Mouse (Mus musculus): Measurements from ENCODE around the gene Smc1a.
"Not testable (repeated sequence)": the region's sequence is repeated elsewhere in the genome, so short reads cannot be mapped to it uniquely, and the experiment has no call there.

Gene Smc1a

DNA sequence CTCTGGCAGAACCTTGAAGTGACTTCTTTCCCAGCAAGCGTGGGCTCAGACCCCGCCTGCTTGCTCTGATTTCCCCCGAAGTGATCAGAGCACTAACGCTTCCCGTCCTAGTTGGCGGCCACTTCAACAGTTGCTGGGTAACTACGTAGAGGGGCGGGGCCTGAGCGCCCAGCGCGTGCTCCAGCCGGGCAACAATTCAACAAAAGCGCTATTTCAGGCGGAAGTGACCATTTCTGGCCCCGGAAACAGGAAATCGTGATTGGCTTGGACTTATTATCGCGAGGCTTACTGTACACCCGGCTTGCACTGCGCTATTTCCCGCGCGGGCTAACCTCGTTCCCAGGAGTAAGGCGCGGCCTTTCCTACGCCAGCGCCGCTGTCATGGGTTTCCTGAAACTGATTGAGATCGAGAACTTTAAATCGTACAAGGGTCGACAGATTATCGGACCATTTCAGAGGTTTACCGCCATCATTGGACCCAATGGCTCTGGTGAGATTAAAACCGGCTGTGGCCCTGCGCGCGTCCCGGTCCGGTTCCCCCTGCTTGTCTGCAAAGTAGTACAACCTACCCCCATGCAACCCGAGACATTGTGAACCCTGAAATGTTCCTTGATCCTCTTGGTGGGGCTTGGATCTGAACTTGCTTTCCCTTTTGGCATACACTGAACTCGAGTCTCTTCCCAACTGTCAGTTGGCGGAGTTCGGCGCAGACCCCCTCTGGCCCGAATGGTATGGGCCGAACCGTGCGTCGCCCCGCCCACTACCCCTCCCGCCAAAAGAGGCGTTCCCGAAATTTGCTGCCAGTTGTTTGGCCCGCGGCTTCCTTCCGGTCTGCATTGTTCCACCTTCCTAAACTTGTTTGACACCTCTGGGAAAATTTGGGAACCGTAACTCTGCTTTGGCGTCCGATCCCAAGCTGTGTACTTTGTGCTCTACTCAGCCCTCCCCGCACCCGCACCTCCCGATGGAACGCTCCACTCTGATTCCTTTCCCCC, at the start of gene Smc1a, which contains the start of gene Ribc1:
Gene Smc1a, plus strand, starts transcription at position 278 of the 995 bp plus-strand sequence.
Gene Ribc1, minus strand, starts transcription at position 145 of the 995 bp plus-strand sequence.
- peak; percentile 61 to 87 for DNase-seq (ENCODE audit: low spot score in 2 of 2)

GRCm38 (mm10) chrX:151999006-151999710, 17.1 kb upstream of the Smc1a start:
- DNase-seq (ENCODE audit: low spot score in 2 of 2) = no peak

- DNase-seq (ENCODE audit: low spot score in 2 of 2) = no peak
Observed at GRCm38 (mm10) chrX:152001182-152001684, 15.0 kb upstream of the Smc1a start.

GRCm38 (mm10) chrX:152001737-152002710, 14.2 kb upstream of the Smc1a start, which contains the start of gene Hsd17b10:
Hsd17b10 (plus strand) TSS chrX:152001845.
- peak; percentile 47 to 76 for DNase-seq (ENCODE audit: low spot score in 2 of 2)

GRCm38 (mm10) chrX:152002865-152003264, 13.4 kb upstream of the Smc1a start:
- DNase-seq (ENCODE audit: low spot score in 2 of 2) = no peak

DNA sequence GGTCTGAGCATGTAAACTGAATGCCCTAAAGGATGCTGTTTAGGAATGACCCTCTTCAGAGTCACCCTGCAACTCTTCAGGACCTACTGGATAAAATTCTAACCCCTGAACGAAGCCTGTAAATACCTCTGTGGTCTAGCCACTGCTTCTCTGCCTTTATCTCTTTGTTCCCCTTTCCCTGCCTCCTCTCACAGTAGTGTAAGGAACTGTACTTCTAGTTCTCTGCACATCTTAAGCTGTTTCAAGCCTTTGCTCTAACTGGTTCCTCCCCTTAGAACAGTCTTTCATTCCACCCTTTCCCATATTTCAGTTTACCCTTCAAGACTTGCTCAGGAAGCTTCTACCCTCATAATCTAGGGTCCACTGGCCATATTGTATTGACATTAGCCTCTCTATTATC, 8.4 kb upstream of the Smc1a start:
- DNase-seq (ENCODE audit: low spot score in 2 of 2) = no peak

GRCm38 (mm10) chrX:152015752-152016150, 477 bp upstream of the Smc1a start:
- no peak for DNase-seq (ENCODE audit: low spot score in 2 of 2)

DNA sequence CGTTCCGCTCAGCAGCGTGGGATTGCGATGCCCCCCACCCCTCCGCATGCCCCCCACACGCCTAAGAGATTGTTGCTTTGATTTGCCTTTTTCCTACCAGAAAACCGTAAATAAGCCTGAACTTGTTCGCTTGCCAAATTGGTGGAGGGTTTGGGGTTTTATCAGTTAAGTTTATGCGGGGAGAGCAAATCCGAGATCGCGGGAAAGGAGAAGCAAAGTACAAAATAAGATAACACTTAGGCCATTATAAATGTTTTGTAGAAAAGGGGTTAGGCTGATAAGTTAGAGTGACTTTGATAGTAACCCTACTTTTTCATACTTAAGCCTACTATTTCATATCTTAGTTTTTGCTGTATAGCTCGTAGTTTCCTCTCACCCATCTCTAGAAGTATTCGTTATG, 958 bp downstream of the Smc1a start:
- no peak for DNase-seq (ENCODE audit: low spot score in 2 of 2)

GRCm38 (mm10) chrX:152019294-152019693, 3.1 kb downstream of the Smc1a start:
- DNase-seq (ENCODE audit: low spot score in 2 of 2) = no peak

DNA sequence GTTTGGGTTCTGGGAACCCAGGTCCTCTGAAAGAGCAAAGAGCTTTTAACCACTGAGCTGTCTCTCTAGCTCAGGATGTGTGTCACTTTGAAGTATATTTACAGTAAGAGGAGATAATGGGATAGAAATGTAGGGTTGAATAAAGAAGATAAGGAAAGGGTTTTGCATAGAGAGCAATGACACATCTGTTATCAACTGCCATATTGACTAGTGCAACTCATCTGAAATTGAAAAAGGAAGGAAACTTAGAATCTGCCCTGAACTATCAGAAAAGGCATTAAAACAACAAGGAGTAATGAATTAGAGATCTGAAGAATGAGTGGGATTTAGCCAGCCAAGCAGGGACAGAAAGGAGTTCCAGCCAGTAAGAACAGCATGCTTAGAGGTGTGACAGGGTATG, 23.6 kb downstream of the Smc1a start:
- no peak for DNase-seq (ENCODE audit: low spot score in 2 of 2)

DNA sequence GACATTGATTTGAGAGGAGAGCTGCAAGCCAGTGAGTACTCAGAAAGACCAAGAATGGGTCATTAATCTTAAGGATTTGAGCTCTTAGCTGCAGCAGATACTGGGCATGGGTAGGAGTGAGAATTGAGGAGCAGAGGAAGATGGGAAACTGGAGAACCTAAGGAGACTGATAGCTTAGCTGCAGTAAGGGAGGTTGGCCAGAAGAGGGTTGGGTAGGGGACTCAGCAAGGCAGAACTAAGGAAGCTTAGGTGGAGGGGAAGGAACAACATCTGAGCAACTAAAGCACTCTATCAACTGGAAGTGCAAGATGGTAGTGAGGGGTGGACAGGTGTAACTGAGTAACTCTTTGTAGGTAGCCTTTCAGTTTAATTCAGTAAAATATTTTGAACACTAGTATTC, 31.0 kb downstream of the Smc1a start:
- no peak for DNase-seq (ENCODE audit: low spot score in 2 of 2)

DNA sequence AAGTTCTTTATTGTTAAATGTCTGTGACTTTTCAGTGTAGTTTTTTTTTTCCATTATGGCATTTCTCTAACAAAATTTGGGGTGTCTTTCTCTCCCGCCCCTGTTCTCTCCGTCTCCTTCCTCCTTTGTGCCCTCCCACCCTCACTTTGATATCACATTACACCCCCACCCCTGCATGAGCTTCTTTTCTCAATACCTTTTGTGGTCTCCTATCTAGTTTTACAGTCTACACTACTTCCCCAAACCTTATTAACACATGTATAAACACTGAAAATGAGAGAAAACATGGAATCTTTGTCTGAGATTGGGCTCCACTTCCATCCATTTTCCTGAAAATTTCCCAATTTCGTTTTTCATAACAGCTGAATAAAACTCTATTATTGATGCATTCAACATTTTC, 36.3 kb downstream of the Smc1a start:
- DNase-seq (ENCODE audit: low spot score in 2 of 2) = no peak

DNA sequence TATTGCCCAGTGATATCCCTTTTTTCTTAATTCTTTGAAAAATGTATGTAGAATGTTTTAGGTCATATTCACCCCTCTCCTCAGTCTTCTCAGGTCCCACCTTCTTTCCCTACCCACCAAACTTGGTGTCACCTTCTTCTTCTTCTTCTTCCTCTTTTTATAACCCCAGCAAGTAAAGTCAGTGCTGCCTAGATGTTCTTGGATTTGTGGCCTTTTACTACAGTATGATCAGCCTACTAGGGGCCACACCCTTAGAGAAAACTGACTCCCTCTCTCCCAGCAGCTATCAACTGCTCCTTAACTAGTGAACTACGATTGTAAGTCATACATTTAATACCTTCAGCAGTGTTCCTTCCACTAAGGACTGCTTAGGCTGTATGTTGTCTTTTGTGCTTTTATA, 37.9 kb downstream of the Smc1a start:
- no peak for DNase-seq (ENCODE audit: low spot score in 2 of 2)

DNA sequence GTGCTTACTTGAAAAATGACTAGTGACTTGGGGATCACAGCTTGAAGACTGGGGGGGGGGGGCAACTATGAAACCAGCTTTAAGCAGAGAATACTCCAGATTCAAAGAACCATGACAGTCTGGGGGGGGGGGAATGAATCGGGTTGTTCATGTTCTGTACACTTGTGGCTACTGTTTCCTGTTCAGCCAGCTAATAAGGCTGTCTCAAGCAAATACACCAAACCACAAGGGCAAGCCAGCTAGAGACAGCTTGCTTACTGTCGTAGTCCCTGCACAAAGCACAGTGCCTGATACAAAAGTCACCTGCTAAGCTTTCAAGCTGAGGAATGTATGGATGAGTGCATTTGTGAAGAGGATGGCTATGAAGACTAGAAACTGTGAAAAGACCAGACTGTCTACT, 49.4 kb downstream of the Smc1a start:
- DNase-seq (ENCODE audit: low spot score in 2 of 2) = no peak

DNA sequence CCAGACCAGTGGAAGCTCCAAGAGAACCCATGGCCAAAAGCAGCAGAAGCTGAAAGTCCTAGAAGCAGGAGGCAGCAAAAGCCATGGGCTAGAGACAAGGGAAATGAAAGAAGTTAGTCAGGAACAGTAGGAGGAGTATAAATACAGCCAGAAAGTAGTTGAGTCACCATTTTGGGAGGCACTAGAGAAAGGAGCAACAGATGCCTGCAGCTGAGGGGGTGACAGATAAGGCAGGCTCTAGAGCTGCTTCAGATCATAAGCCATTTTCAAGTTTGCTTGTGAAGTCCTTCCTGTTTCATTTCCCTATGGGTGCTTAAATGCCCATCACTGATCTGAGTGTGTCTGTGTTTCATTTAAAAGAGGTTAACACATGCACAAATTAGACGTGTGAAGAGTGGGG, 51.6 kb downstream of the Smc1a start:
- no peak for DNase-seq (ENCODE audit: low spot score in 2 of 2)

DNA sequence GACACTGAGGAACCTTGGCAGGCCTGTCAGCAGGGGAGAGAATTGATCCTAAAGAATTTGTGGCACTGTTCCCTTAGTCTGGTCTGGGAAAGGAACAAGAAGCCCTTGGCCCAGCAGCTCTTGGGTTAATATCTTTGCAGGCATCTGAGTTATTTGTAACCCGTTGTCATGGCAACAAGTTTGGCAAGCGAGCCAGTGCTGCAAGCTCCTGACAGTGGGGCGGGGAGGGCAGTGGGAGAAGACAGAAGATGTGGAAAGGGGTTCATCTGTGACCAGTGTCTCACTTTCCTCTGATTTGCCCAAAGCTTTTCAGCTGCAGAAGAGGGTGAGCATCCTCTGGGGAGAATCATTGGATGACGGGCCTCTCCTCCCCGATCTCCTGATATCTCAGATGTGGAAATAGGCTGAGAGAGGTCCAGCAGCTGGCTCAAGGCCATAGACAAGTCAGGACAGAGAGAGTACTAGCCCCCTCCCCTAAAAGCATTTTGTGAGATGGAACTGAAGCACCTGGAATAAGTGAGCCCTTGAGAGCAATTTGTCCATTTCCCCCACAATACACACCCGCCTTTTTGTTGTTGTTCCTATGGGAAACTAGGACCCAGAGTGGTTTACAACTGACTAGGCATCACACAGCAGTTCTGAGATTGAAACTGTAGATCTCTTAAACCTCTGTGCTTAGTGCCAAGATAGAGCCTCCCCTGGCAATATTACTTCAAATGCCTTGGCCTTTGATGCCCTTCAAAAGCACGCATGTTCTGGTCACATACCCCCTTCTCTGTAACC, 73.8 kb downstream of the Smc1a start:
- not testable (repeated sequence) for DNase-seq (ENCODE audit: low spot score in 2 of 2)

GRCm38 (mm10) chrX:152097572-152097971, 81.3 kb downstream of the Smc1a start:
- no peak for DNase-seq (ENCODE audit: low spot score in 2 of 2)

Measured in urinary bladder, adult 18-20 months (tissue).